Mouse (Mus musculus): Measurements from ENCODE around the gene C1qa.

GRCm38 (mm10) chr4:136925804-136926203, 27.2 kb upstream of the C1qa start:
- no peak for TF ChIP-seq CTCF (IDR thresholded peaks at IDR 0.05; ENCODE audit: low read depth)
- TF ChIP-seq EP300 (IDR thresholded peaks at IDR 0.05; ENCODE audit: low read depth) = no peak
